Comparison of ENCODE assay signal across 13 mouse cellular contexts in the genomic region with DNA sequence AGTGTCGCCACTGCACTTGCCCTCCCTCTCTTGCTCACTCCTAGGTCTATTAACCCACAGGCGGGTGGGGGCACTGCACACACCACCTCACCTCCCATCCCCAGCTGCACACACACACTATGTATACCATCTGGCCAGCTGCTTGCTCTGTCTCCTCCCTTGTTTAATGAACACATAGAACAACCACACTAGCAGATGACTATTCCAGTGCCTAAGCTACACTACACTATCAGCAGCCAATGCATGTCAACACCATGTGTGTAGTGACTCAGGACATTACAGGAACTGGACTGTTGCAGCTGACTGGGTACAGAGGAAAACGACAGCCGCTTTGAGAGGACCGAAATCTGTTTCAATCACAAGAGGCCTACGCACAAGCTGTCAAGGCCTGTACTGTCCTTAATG. TPM values are rescaled to one million over a fixed set of nuclear protein-coding genes. Genes with fewer than 3 reads are reported as not detected.
DNase-seq lines count a peak whose midpoint lies in the region; ATAC-seq lines count a peak whose summit lies in the region.
"Had no signal": no experiment of that assay in that cellular context is flagged by ENCODE, and none has a peak within 500 bp of the region (broad histone marks: within the 10 kb centered on the region; RNA-seq: fewer than 3 reads in every experiment).

No protein-coding gene starts in this region.

- WGBS in hindbrain, embryonic 16.5 days, result 86% methylated on average over 6 of the region's 6 CpGs
- WGBS in hindbrain, embryonic 10.5 days, result 88% methylated on average over 6 of the region's 6 CpGs

- no peak overlapping the region for H3K4me3 ChIP-seq in hindbrain, embryonic 16.5 days (ENCODE audit: low read length)
- H3K4me3 ChIP-seq in hindbrain, embryonic 10.5 days, result no peak overlapping the region
- H3K4me3 ChIP-seq: gastrocnemius, adult 2 months; layer of hippocampus, adult 2 months had no signal

- H3K27ac ChIP-seq in hindbrain, embryonic 16.5 days (ENCODE audit: low read depth, low read length), result no peak overlapping the region
- no peak overlapping the region for H3K27ac ChIP-seq in hindbrain, embryonic 10.5 days
- H3K27ac ChIP-seq: gastrocnemius, adult 2 months; layer of hippocampus, adult 2 months had no signal

- no peak overlapping the region for H3K4me2 ChIP-seq in hindbrain, embryonic 16.5 days (ENCODE audit: low read length)

- no peaks in the 10 kb centered on the region for H3K27me3 ChIP-seq in hindbrain, embryonic 16.5 days (replicated peaks; ENCODE audit: control insufficient read depth, insufficient read depth, low read length)
- H3K27me3 ChIP-seq in hindbrain, embryonic 10.5 days (ENCODE audit: insufficient read depth, poor library complexity, severe bottlenecking), result no peaks in the 10 kb centered on the region

- H3K4me1 ChIP-seq in hindbrain, embryonic 16.5 days (ENCODE audit: control insufficient read depth, insufficient read depth, low read depth, low read length), result no peaks in the 10 kb centered on the region
- H3K4me1 ChIP-seq in hindbrain, embryonic 10.5 days (replicated peaks), result no peaks in the 10 kb centered on the region

- H3K9me3 ChIP-seq in hindbrain, embryonic 16.5 days (ENCODE audit: control insufficient read depth, low read length), result no peaks in the 10 kb centered on the region
- H3K9me3 ChIP-seq in hindbrain, embryonic 10.5 days, result no peaks in the 10 kb centered on the region

- H3K36me3 ChIP-seq in hindbrain, embryonic 16.5 days (ENCODE audit: control insufficient read depth, insufficient read depth, low read length), result peaks cover 4% of the 10 kb centered on the region
- H3K36me3 ChIP-seq in hindbrain, embryonic 10.5 days, result peaks cover 82% of the 10 kb centered on the region

- 0 out of 2 replicates have a peak, but pooled peaks have one; percentile 37 for ATAC-seq in hindbrain, embryonic 16.5 days

- DNase-seq in hindbrain, embryonic 10.5 days (ENCODE audit: low spot score), result no peak
- DNase-seq in retina, embryonic 14.5 days (ENCODE audit: low spot score), result peak; percentile 16
- no peak for DNase-seq in retina, postnatal 1 day
- DNase-seq in frontal cortex, postnatal 36 days (ENCODE audit: low spot score in 2 of 2), result peak; percentile 16 to 49
- peak; percentile 20 for DNase-seq in yolk sac, embryonic 10.5 days (ENCODE audit: low spot score)
- no peak for DNase-seq in urinary bladder, adult 2 months (ENCODE audit: low spot score)
- DNase-seq: gastrocnemius, adult 2 months; heart, postnatal 36 days; lung, postnatal 14 days; right cerebral cortex, postnatal 25 days; thymus, adult 2 months had no signal

- no peak overlapping the region for H3K9ac ChIP-seq in hindbrain, embryonic 16.5 days (ENCODE audit: low read depth, low read length)

RNA-seq across cellular contexts. Expression of a gene that starts 51.9 kb away (rescaled TPM):
- polyA plus RNA-seq in hindbrain, embryonic 16.5 days (2015; fragmentation: Nextera tagmentation; extraction: Ambion mirVana), result 39.4 and 41.5 TPM in 2 replicates
- polyA plus RNA-seq in hindbrain, embryonic 10.5 days (2016; fragmentation: Nextera tagmentation; extraction: Ambion mirVana), result 66.3 and 94.9 TPM in 2 replicates
- polyA plus RNA-seq in urinary bladder, adult 2 months (2012; rRNA removed), result 38.1 and 43.5 TPM in 2 replicates

Comparison
In these comparisons a context has a peak if more than half of its experiments do, and no peak if none do; other contexts are left out.
1. DNase-seq: peak in retina, embryonic 14.5 days (single experiment), frontal cortex, postnatal 36 days (2 of 2) and yolk sac, embryonic 10.5 days (single experiment); none in hindbrain, embryonic 10.5 days (single experiment), retina, postnatal 1 day (single experiment) and urinary bladder, adult 2 months (single experiment).